Mouse (Mus musculus) midbrain, embryonic 14.5 days (tissue): ENCODE measurements around the gene Dgkz. TPM values are rescaled to one million over a fixed set of nuclear protein-coding genes. Genes with fewer than 3 reads are reported as not detected.
A peak's percentile ranks its signal among the peaks of the same experiment; 100 is the strongest.

Experiments used
- ATAC-seq: fragments of 200-750 bp; cut with Nextera tagmentation; 2 replicates; pipeline ENCODE4 v1.8.0; 2017; ENCODE audit warnings: moderate number of reproducible peaks, moderate library complexity; ENCODE audit not compliant: low FRiP score, low TSS enrichment
- DNase-seq: peaks from one replicate; pipeline ENCODE4 v3.0.0-alpha.2; 2015
- H3K27ac ChIP-seq: fragments of 300-500 bp; sonication (generic); replicated peaks from 2 replicates; pipeline ENCODE4 v1.5.1; 2014; ENCODE audit warnings: mild to moderate bottlenecking, low read depth, low read length, moderate library complexity
- H3K27me3 ChIP-seq: fragments of 300-500 bp; sonication (generic); 2 replicates; pipeline ENCODE4 v1.6.1; 2014; ENCODE audit warnings: low read length, control low read depth, mixed read lengths; ENCODE audit not compliant: control insufficient read depth, insufficient read depth
- H3K36me3 ChIP-seq: fragments of 300-500 bp; sonication (generic); 2 replicates; pipeline ENCODE4 v1.6.1; 2014; ENCODE audit warnings: low read length, control low read depth; ENCODE audit not compliant: control insufficient read depth, insufficient read depth
- H3K4me1 ChIP-seq: fragments of 300-500 bp; sonication (generic); 2 replicates; pipeline ENCODE4 v1.6.1; 2014; ENCODE audit warnings: mild to moderate bottlenecking, antibody characterized with exemption, low read length, control low read depth; ENCODE audit not compliant: control insufficient read depth, insufficient read depth
- H3K4me2 ChIP-seq: fragments of 300-500 bp; sonication (generic); 2 replicates; pipeline ENCODE4 v1.6.1; 2014; ENCODE audit warnings: mild to moderate bottlenecking, low read length, moderate library complexity
- H3K4me3 ChIP-seq: fragments of 300-500 bp; sonication (generic); replicated peaks from 2 replicates; pipeline ENCODE4 v1.5.1; 2014; ENCODE audit warnings: low read depth, low read length
- H3K9ac ChIP-seq: fragments of 300-500 bp; sonication (generic); replicated peaks from 2 replicates; pipeline ENCODE4 v1.6.1; 2014; ENCODE audit warnings: mild to moderate bottlenecking, low read length, moderate library complexity
- H3K9me3 ChIP-seq: fragments of 300-500 bp; sonication (generic); 2 replicates; pipeline ENCODE4 v1.6.1; 2016; ENCODE audit warnings: low read length, control low read depth, mixed read lengths; ENCODE audit not compliant: control insufficient read depth
- WGBS: fragments of 180-500 bp; shearing (Covaris S2); extraction: QIAGEN DNeasy Blood & Tissue Kit; methylation state at CpG from one replicate; pipeline ENCODE4 v1.1.7; 2014; 5-methylcytosine and 5-hydroxymethylcytosine counted together
- polyA plus RNA-seq: library from polyadenylated mRNA; unstranded; fragments of >200 nt; fragmentation: Nextera tagmentation; extraction: Ambion mirVana; gene quantifications from 2 replicates; pipeline ENCODE4 v1.2.1, GENCODE M21; 2014

Gene Dgkz
- polyA plus RNA-seq, 1 experiment from 2014 or later: 32.0 TPM

DNA sequence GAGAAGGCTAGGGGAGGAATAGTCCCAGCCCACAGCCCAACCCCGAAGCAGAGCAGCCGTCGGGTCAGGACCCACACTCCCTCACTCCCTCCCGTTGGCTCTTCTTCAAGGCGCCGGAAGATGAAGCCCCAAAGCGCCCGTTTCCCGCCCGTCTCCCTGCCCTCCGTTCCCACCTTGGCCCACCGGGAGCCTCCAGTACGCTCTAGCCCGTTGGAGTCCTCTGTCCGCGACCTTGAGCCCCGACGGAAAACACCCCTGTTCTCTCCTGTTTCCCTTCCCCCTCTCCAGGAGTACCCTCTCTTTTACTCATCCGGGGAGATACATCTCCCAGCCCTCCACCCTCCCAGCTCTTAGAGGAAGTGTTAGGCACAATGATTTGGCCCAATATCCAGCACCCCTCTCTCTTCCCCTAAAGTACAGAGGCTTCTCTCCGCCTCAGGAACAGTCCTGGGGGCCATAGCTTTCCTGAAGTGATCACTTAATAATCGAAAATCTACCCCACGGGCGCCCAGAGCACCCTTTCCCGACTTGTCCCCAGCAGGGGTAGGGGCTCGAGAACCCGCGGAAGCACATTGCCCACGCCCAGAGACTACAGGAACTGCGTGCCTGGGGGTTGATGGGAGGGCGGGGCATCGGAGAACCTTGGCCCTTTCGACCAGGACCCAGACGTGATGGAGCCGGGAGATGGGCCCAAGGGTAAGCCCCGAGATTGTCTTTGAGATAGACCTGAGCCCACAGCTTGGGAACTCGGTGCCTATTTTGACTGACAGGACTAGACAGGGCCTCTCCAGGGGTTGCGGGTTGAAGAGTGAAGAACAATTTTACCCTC, 52.9 kb downstream of the Dgkz start:
- H3K9ac ChIP-seq: peak overlapping the region; percentile 45; the same call in 1 of the 2 replicates
- H3K27me3 ChIP-seq: peaks cover 33% of the 10 kb centered on the region
- H3K4me1 ChIP-seq: peaks cover 18% of the 10 kb centered on the region
- peak overlapping the region; percentile 86 for H3K4me2 ChIP-seq
- no peak for ATAC-seq
- peak overlapping the region; percentile 47 for H3K4me3 ChIP-seq
- H3K36me3 ChIP-seq: peaks cover 14% of the 10 kb centered on the region
- no peak overlapping the region for H3K27ac ChIP-seq
- DNase-seq: peak; percentile 27
- WGBS: 2% methylated on average over 37 of the region's 37 CpGs
- H3K9me3 ChIP-seq: no peaks in the 10 kb centered on the region

DNA sequence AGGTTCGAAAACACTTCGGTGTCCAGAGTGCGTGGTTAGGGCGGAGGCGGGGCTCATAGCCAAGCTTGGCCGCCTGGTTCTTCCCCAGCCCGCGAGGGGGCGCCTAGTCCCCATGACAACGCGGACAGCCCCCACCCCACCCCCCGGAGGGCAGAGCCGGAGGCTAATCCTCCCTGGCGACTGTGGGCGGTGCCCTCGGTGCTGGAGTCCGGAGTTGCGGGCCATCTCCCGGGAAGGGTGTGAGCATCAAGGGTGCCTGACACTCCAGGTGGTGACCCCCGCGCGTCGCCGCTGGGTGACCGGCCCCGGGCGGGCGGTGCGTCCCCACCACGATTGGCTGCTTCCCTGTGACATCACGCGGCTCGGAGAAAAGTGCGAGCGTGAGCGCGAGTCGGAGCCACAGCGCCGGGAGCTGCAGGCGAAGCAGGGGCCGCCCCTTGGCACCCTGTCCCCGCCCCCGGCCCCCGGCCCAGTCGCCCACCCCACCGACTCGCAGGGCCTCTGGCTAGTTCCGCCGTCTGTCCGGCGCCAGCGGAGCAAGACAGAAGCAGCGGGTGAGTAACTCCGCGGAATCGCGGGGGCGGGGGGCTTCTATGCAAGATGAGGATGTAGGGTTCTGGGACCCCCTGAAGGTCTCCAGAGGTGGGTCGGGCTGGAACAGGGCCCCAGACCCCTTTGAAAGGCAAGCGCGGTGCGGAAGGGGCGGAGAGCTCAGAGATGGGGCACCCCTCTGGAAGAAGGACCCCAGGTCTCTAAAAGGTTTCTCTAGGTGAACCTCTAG, 53.7 kb downstream of the Dgkz start:
- Histone ChIP-seq H3K4me2 (peak overlapping the region; percentile 86), H3K9ac (peak overlapping the region; percentile 45), H3K27me3 (peaks cover 33% of the 10 kb centered on the region), H3K4me1 (peaks cover 18% of the 10 kb centered on the region), H3K9me3 (no peaks in the 10 kb centered on the region), H3K36me3 (peaks cover 23% of the 10 kb centered on the region), H3K27ac (no peak overlapping the region), H3K4me3 (peak overlapping the region; percentile 47)
- DNase-seq: peak; percentile 88
- WGBS: 1% methylated on average over 63 of the region's 64 CpGs
- peak; percentile 74 for ATAC-seq

DNA sequence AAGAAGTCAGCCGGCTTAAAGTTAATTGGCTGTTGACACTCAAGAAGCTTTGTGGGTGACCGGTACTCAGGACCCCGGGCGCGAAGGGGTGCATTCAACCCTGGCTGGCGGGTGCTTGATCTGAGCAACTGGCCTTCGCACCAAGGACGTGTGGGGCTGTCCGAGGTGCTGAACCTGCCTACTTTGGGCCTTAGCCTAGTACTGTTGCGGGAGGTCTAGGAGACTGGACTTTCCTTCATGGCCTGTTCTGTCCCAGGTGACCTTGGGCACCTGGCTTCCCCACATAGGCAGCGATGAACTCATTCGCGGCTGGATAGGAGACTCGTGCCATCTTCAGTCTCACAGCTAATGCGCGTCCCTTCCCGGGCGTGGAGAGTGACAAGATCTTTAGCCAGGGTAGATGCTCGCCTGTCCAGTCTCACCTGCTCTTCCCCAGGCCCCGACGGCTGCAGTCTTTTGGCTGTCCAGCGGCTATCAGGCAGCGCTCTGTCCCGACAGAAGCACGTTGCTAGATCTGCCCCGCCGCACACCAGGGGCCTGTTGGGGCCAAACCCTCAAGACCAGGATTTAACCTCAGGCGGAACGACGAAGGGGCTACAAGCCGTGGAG, 54.4 kb downstream of the Dgkz start:
- DNase-seq: peak; percentile 25

DNA sequence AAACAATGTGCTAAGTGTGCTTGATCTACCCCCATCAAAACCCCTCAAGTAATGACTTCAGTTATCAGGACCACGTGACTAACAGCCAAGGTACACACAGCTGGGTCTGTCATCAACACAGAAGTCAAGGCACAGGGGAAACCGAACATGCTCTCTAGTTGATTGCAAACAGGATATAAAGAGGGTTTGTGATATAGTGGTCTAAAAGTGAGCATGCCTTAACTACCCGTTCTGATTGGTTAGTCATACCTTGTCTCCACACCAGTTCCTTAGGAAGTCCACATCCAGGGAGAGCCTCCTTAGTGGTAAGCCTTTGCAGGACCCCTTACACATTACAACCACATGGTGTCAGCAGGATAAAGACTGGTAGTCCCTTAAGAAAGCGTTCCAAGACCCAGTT, 55.5 kb downstream of the Dgkz start:
- H3K36me3 ChIP-seq: peaks cover 40% of the 10 kb centered on the region
- H3K9me3 ChIP-seq: no peaks in the 10 kb centered on the region
- no peak for ATAC-seq
- no peak overlapping the region for H3K27ac ChIP-seq
- DNase-seq: no peak
- H3K4me2 ChIP-seq: no peak overlapping the region
- peaks cover 33% of the 10 kb centered on the region for H3K27me3 ChIP-seq
- H3K9ac ChIP-seq: no peak overlapping the region
- WGBS: 84% methylated on average over 4 of the region's 4 CpGs
- H3K4me3 ChIP-seq: no peak overlapping the region
- peaks cover 18% of the 10 kb centered on the region for H3K4me1 ChIP-seq

More for the DNA sequence above, 54.4 kb downstream of the Dgkz start:
- peaks cover 33% of the 10 kb centered on the region for H3K27me3 ChIP-seq
- WGBS: 3% methylated on average over 31 of the region's 31 CpGs
- H3K4me1 ChIP-seq: peaks cover 18% of the 10 kb centered on the region
- H3K4me3 ChIP-seq: peak overlapping the region; percentile 47
- peak overlapping the region; percentile 45 for H3K9ac ChIP-seq
- ATAC-seq: no peak; the same call in 1 of the 2 replicates
- H3K27ac ChIP-seq: no peak overlapping the region
- peak overlapping the region; percentile 86 for H3K4me2 ChIP-seq
- H3K9me3 ChIP-seq: no peaks in the 10 kb centered on the region
- H3K36me3 ChIP-seq: peaks cover 29% of the 10 kb centered on the region

DNA sequence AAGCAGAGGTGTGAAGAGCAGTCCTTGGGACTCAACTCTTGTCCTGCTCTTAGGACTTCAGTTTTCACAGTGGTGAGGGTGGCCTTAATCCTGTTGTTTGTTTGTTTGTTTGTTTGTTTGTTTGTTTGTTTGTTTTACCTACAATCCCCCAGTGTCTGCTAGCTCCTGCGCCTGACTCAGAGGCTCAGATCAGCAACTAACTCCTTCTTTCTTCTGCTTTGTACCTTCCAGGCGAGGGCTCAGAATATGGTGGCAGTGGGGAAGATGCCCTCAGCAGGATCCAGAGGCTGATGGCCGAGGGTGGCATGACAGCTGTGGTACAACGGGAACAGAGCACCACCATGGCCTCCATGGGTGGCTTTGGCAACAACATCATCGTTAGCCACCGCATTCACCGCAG, 58.6 kb downstream of the Dgkz start:
- no peak overlapping the region for H3K4me2 ChIP-seq
- no peak overlapping the region for H3K27ac ChIP-seq
- DNase-seq (no peak), ATAC-seq (no peak)
- no peak overlapping the region for H3K9ac ChIP-seq
- WGBS: 89% methylated on average over 7 of the region's 7 CpGs
- peaks cover 70% of the 10 kb centered on the region for H3K36me3 ChIP-seq
- no peaks in the 10 kb centered on the region for H3K9me3 ChIP-seq
- H3K4me3 ChIP-seq: no peak overlapping the region
- H3K27me3 ChIP-seq: peaks cover 11% of the 10 kb centered on the region
- peaks cover 9% of the 10 kb centered on the region for H3K4me1 ChIP-seq

DNA sequence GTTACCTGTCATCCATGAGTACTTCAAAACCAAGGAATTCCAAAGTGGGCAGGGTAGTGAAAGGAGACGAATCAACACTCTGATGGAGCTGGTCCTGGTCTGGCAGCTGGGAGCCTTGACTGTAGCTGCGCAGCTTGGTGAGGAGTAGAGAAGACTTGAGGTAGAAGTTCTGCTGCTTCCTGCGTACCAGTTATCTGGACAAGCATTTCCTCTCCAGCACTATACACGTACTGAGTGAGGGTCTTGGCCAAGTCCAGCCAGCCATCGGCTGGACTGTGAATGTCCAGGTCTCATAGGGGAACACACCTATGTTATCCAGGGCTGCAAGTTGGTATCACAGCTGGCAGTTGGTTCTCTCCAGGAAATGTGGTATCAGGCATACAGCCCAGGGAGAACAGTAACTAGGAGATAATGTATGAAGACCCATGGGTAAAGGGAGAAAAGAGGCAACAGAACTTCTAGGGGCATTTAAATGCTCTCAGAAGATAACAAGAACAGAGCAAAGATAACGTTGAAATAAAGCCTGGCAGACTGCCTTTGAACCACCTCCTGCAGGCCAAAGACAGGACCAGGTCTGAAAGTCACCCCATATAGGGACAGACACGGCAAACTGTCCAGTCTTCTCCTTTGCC, 59.2 kb downstream of the Dgkz start:
- no peak overlapping the region for H3K9ac ChIP-seq
- peaks cover 9% of the 10 kb centered on the region; the same call in 1 of the 2 replicates for H3K27me3 ChIP-seq
- no peaks in the 10 kb centered on the region for H3K9me3 ChIP-seq
- DNase-seq: no peak
- peaks cover 76% of the 10 kb centered on the region for H3K36me3 ChIP-seq
- H3K27ac ChIP-seq: no peak overlapping the region
- peaks cover 4% of the 10 kb centered on the region; the same call in 1 of the 2 replicates for H3K4me1 ChIP-seq
- WGBS: 92% methylated on average over 7 of the region's 7 CpGs
- ATAC-seq: no peak
- H3K4me2 ChIP-seq: no peak overlapping the region
- H3K4me3 ChIP-seq: no peak overlapping the region

DNA sequence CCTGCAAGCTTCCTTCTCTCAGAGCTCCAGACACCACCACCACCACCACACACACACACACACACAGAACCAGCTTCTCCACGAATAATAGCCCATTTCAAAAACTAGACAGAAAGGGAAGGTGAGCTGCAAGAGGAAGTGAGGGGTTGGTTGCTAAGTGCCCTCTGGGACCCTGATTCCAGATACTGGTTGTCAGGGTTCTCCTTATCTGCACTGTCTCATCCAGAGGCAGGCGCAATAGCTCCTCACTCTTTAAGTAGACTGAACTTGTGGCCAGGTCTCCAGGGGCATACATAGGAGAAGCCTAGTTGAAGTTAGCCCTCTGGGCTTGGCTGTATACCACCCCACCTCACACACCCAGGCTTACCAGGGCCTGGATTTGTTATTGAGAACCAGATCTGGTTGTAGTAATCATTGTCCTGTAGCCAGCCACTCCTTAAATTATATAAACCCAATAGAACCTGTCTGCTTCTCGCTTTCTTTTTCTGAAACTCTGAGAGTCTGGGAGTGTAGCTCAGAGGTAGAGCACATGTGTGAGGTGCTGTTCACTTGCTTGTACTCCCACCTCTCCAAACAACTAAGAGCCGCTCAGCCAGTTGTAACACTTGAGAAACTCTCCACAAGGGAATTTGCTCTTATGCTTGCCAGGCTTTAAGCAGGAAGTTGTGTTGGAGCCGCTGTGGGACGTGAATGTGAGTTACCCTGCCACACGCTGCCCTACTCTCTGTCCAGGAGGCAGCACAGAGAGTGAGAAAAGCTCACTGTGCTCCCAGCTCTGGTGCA, 62.1 kb downstream of the Dgkz start:
- Histone ChIP-seq H3K9me3 (no peaks in the 10 kb centered on the region), H3K27me3 (no peaks in the 10 kb centered on the region), H3K36me3 (peaks cover 97% of the 10 kb centered on the region), H3K27ac (no peak overlapping the region), H3K4me3 (no peak overlapping the region), H3K4me1 (no peaks in the 10 kb centered on the region), H3K9ac (no peak overlapping the region), H3K4me2 (no peak overlapping the region)
- ATAC-seq (no peak), DNase-seq (no peak)
- 90% methylated on average over 7 of the region's 7 CpGs for WGBS

DNA sequence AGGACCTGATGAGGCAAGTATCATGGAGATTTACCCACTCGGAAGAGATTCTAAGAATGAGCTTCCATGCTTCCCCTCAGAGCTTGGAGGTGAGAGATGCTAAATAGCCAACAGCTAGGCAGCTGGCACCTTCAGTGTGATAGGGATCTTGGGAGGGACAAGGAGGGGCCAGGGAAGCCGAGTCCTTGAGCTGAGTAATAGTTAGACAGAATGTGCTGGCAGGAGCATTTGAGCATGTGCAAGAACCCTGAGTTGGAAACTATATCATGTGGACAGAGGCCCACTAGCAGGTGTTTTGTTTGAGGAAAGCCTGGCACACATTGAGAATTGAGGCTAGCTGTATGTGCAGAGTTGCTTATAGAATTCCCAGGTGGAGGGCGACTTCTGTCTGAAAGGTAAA, 63.0 kb downstream of the Dgkz start:
- H3K9me3 ChIP-seq: no peaks in the 10 kb centered on the region
- no peaks in the 10 kb centered on the region for H3K4me1 ChIP-seq
- H3K27me3 ChIP-seq: no peaks in the 10 kb centered on the region
- H3K36me3 ChIP-seq: peaks cover 89% of the 10 kb centered on the region
- no peak overlapping the region for H3K9ac ChIP-seq
- ATAC-seq (no peak), DNase-seq (no peak)
- 89% methylated on average over 3 of the region's 3 CpGs for WGBS
- no peak overlapping the region for H3K4me2 ChIP-seq
- no peak overlapping the region for H3K4me3 ChIP-seq
- no peak overlapping the region for H3K27ac ChIP-seq
